Mouse (Mus musculus): Measurements from ENCODE around the gene Lrrc75b.
A peak's percentile ranks its signal among the peaks of the same experiment; 100 is the strongest.
"Not testable (repeated sequence)": the region's sequence is repeated elsewhere in the genome, so short reads cannot be mapped to it uniquely, and the experiment has no call there.

Lrrc75b gene

DNA sequence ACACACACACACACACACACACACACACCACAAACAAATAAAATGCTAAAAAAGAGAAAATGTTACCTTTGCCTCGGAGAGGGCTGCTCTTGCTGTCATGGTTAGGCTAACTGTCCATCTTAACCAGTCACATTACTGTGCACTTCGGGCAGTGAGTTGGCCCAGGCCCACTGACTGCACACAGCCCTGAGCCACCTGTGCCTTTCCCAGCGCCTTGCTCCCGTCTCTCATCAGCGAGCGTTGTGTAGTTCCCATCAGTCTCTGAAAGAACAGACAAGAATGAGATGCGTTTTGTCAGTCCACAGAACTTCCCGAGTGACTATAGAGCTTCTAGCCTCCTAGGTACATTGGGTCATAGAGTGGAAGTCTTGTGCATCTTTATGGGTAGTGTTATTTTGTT, 25.9 kb downstream of the Lrrc75b start:
- no peak for DNase-seq (ENCODE audit: low spot score in 2 of 2)

DNA sequence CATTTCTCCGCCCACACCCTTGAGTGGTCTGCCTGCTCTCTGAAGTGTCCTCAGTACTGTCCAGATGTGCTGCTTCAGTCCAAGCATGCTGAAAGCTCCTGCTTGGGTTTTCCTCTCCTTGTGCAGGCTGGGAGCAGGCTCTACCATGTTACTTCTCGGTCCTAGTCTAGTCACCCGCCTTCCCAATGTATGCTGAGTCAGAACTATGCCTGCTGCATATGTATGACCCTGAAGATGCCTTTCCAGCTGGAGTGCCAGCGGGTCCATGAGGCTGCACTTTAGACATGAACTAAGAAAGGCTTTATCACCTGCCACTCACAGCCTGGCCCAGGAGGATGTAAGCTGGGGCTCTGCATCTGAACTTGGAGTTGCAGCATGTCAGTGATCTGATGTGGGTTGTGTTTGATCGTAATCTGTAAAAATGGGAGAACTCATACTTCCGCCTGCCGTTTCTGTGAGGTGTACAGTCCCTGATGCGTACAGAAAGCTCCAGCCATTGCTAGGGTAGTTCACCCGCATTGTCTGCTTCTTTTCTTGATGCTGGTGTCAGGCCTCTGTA, 28.5 kb downstream of the Lrrc75b start:
- no peak for DNase-seq (ENCODE audit: low spot score in 2 of 2)

DNA sequence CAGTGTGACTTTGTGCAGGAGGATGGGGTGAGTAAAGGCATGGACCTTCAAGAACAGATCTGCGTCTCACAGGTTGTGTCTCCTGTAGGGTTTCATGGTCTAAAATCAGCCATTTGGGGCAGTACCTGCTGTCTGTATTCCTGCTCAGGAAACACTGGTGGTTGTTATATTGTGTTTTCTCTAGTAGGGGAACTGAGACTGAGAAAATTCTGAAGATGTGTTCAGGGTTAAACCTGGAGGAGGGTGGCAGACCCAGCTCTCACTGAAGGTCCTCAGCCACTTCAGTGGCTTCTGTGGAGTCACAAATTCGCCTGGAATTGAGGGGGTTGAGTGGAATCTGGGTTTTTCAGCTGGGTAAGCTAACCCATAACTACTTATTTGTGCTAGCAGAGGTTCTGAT, 29.8 kb downstream of the Lrrc75b start:
- DNase-seq (ENCODE audit: low spot score in 2 of 2), result no peak

DNA sequence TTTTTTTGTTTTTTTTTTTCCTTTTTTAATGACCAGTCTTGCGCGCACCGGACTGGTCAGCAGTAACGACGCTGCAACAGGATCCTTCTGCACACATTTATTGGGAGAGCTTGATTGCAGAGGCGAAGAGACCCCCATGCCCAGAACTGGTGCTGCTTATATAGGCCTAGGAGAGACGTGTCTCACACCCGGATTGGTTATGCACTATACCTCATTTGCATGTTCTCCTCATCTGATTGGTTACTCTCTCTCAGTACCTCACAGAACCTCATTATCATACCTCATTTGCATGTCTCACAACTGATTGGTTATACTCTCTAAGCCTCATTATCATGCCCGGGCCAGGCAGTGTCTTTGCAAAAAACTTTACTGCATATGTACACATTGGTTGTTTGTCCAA, 34.7 kb downstream of the Lrrc75b start:
- DNase-seq (ENCODE audit: low spot score in 2 of 2), result not testable (repeated sequence)

DNA sequence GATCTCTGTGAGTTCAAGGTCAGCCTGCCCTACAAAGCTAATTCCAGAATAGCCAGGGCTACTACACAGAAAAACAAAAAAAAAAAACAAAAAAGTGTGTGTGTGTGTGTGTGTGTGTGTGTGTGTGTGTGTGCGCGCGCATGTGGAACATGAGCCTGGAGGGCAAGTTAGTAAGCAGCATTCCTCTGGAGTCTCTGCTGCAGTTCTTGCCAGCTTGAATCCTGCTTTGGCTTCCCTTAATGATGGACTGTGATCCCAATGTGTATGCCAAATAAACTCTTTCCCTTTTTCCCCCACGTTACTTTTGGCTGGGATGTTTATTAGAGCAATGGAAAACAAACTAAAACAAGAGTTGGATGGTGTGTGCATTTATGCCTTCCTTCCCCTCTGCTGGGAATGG, 38.5 kb downstream of the Lrrc75b start:
- DNase-seq (ENCODE audit: low spot score in 2 of 2), result no peak

DNA sequence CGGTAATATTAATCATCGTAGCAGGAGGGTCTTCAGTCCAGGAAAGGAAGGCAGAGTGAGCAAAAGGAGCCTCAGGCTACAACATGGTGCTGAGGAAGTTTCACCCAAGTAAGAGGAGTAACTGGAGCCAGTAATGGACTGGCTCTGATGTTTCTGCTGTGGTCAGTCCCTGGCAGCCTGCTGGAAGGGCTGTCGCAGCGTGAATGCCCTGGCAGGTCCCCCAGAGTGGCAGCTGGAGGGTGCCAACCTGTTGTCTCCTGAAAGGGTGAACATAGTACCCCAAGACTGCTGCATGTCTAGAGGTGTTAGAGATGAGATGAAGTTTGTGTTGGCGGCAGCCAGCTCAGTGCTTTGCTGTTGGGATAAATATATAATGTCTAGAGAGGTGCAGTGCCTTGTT, 39.5 kb downstream of the Lrrc75b start:
- no peak for DNase-seq (ENCODE audit: low spot score in 2 of 2)

DNA sequence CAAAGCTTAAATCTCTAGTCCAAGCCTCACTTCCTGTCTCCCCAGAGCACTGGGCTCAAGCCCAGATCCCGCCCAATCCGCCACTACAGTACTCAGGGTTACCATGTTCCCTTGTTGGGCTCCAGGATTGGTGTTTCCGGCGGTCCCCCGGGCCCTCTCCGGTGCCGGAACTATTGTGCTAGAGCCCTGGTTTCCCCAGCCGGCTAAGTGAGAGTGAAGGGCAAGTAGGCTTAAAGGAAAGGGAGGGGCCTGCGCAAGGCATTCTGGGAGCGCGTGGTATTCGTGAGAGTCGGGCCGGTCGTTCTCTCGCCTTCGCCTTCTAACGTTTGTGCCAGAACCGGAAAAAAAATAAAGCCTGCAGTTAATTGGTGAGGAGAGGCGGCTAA, 42.4 kb downstream of the Lrrc75b start, which contains the start of gene Gucd1:
TSS of gene Gucd1 (minus strand) at position 215 of the 386 bp plus-strand sequence.
- peak; percentile 97 to 98 for DNase-seq (ENCODE audit: low spot score in 2 of 2)

DNA sequence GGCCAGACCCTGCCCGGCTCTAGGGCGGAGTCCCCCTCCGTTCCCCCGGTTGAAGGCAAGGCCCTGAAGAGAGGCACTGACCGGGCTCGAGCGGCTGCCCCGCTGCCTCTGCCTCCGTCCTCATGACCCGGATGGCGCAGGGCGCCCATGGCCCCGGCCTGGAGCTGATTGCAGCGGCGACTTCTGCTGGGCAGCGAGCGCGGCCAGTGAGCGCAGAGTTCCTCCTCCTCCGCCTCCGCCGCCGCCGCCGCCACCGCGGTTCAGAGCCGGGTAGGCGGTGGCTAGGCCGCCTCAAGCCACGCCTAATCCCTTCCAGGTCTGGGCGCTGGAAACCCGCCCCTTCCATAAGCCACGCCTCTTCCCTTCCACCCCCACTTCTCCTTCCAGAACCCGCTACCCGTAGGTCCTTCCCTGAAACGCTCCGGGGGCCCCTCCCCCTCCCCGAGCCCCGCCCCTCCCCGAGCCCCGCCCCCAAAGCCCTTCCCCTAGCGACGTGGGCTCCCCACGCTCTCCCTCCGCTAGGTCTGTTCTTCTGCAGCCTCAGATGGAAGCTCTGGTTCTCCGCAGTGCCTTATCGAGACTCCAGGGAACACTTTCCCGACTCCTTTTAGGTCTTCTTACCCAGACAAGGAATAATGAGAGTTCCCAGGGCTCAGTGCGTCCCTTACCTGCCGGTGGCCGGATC, 42.9 kb downstream of the Lrrc75b start, which contains the start of gene Snrpd3:
TSS of gene Snrpd3 (plus strand) at position 479 of the 685 bp plus-strand sequence.
- peak; percentile 59 to 74 for DNase-seq (ENCODE audit: low spot score in 2 of 2)

DNA sequence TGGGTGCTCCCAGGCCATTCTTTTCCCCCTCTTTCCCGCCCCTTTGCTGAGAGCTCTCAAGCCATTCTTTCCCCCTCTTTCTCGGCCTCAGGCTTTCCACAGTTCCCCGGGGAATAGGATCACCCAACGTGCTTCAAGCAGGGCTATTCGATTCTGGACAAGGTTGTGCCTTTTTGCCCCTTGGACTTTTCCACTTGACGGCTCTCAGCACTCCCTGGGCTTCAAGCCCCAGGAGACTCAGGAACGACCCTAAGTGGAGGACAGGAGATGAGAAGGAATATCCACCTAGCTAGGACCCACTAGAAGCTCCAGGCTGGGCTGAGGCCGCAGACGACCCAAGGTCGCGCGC, 43.4 kb downstream of the Lrrc75b start:
- peak; percentile 13 to 16 for DNase-seq (ENCODE audit: low spot score in 2 of 2)

DNA sequence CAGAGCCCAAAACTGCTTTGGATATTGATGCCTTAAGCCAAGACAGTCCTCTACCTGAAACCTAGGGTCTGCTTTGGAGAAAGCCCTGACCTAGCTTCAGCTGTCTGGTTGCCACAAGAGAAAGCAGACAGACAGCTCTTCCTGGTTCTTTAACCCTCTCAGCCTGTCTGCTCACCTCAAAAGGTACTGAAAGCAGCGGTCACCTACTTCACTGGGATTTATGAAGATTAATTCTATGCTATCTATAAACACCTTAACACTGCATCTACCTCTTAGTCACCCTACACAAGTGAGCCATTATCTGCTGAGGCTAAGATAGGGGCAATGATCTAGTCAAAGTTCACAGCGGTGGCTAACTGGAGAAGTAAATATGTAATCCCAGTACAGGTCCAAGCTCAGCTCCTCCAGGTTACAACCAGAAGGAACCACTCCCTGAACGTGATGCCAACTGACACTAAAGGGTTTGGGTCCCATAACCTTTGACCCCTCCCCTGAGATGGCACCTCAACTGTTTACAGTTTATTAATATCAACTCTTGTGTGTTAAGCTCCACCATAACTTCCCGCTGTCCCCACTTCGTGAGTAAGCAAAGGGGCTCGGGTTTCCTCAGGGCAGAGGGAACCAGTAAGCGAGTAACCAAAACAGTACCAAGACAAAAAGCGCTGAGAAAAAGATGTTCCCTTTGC, 43.9 kb downstream of the Lrrc75b start:
- no peak for DNase-seq (ENCODE audit: low spot score in 2 of 2)

DNA sequence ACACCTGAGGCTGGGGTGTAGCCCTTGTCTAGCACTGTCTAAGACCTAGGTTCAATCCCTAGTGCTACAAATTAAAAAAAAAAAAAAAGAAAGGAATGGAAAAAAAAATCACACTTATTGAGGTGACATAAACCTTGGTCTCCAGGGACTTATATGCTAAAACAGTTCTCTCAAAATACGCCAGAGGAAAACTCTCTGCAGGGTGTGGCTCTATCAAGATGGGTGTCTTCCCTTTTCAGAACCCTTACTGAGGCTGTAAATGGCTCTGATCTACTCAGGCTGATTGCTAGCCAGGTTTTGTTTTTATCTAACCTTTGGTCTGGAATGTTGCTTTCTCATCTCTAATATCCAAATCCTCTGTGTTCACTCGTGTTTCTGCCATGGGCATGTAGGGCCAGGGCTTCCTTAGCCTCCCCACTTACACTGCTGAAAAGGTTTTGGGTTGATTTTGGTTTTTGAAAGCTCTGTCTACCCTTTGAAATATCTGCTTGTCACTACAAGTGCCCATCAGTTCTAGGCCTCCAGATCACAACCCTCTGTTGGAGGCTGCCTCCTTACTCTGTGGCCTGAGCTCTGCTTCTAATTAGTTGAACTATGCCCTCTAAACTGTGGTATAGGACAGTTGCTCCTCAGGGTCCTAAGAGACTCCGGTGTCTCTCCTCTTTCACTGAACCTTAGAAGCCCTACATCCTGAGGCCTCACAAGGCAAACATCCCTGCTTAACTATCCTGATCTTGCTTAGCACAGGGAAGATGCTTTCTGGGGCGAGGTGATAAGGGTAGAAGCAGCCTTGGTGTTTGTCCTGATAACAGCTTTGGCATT, 44.7 kb downstream of the Lrrc75b start:
- DNase-seq (ENCODE audit: low spot score in 2 of 2), result no peak

DNA sequence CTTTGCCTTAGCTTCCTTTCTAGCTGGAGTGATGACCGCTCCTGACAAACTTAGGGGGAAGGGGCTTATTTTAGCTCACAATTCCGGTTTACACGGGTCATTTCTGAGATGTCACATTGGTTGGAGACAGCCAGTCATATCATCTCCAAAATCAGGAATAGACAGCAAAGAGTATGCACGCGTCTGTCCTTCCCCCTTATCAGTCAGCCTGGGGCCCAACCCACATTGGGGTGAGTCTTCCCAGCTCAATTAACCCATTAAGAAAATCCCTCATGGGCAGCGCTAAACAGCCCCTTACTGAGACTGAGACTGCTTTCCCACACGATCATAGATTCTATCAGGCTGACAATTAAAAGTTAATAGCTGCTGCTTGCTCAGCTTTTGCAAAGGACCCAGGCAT, 45.8 kb downstream of the Lrrc75b start:
- no peak for DNase-seq (ENCODE audit: low spot score in 2 of 2)

DNA sequence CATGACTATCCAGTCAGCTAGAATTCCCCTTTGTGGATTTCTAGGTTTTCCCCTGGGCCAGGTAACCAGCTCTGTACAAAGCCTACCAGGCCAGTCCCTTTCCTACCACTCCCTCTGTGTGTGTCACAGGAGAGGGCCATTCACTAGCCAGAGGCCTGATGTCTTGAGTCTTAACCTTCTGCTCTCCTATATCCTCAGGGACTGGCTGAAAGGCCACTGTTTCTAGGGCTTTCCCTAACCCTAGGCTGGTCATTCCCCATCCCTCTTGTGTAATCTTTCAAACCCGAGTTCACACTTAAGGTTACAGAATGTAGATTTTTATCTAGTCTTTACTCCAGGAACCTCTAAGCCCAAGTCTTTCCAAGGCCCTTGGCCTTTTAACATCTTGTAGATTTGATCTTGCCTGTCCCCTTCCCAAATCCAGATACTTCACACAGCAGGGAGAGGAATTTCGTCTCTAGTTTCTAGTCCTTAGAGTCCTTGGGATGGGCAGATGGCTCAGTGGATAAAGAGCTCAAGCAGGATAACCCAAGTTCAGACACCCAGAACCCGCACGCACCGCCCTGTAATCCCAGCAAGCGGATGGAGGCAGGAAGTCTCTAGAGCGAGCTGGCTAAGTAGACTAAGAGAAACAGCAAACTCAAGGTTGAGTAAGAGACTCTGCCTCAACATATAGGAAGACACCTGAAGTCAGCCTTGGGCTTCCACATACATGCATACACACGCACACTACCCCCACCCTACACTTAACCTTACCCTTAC, 46.6 kb downstream of the Lrrc75b start:
- no peak for DNase-seq (ENCODE audit: low spot score in 2 of 2)

DNA sequence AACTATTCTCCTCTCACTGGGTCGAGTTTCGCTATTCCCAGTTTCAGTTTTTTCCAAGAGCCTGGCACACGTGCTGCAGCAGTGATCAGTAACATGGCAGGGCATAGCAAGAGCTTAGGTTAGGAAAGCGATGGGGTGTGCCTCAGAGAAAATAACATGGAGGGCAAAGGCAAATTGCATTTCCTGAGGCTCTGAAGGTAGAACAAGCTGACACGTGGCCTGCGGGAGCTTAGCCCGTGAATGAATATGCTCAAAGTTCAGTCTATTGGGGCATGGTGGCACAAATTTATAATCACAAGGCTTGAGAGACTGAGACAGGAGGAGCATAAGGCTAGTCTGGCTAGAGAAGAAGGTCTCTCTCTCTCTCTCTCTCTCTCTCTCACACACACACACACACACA, 47.3 kb downstream of the Lrrc75b start:
- no peak for DNase-seq (ENCODE audit: low spot score in 2 of 2)

DNA sequence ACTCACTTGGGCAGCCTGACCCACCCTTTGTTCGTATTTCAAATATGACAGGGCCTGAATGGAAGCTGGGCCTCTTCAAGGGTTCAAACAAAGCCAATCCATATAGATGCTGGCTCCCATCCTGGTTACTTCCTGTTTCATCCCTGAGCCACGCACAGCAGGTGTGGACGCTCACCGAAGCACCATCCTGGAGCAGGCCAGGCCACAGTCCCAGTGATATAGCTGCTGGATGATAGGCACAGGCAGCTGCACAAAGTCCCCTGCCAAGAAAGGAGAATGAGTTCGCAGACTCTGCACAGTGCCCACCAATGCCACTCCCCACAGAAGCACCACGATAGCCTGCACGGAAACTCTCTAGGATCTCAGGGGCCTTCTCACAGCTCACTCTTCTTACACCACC, 48.2 kb downstream of the Lrrc75b start:
- no peak for DNase-seq (ENCODE audit: low spot score in 2 of 2)

DNA sequence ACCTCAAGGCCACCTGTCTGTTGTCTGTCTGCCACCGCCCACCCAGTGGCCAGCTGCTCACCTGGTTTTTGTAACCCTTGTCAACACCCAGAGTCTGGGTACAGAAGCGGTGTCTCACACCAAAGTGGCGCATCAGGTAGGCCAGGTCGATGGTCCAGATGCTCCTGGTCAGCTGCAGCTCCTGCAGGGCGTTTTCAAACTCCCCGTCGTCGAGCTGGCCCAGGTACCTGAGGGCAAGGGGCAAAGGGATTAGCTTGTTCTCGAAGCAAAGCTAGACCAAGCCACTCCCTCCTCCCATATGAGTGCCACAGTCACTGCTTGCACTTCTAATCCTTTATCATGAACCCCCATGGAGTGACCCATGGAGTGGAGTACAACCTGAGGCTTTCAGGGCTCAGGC, 49.1 kb downstream of the Lrrc75b start:
- DNase-seq (ENCODE audit: low spot score in 2 of 2), result no peak

DNA sequence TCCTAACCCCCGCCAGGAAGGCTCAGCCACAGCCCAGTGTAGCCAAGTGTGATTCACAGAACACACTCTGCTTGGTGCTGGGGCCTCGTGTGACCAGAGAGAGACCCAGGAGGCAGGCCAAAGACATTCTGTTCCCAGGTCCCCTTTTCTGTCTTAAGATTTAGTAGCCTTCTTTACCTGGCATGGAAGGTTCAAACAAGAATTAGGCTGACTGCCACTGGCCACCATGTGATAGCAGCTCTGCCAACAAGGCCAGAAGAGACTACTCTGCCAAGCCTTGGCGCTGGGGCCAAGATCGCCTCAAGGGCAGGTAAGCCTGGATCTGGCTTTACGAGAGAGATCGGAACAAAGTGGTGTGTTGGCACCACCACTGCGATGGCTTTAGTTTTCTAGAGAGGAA, 49.7 kb downstream of the Lrrc75b start:
- DNase-seq (ENCODE audit: low spot score in 2 of 2), result no peak

DNA sequence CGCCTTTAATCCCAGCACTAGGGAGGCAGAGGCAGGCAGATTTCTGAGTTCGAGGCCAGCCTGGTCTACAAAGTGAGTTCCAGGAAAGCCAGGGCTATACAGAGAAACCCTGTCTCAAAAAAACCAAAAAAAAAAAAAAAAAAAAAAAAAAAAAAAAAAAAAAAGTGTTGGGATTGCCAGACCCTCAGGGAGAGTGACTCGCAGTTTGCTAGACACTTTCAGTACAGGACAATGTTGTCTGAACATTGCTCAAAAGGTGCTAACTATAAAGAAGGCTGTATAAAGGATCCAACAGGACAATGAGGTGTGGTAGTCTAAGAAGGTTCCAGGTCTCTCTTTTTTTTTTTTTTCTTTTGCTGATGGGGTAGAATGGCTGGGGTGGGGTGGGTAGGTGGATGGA, 54.2 kb downstream of the Lrrc75b start:
- not testable (repeated sequence) for DNase-seq (ENCODE audit: low spot score in 2 of 2)

DNA sequence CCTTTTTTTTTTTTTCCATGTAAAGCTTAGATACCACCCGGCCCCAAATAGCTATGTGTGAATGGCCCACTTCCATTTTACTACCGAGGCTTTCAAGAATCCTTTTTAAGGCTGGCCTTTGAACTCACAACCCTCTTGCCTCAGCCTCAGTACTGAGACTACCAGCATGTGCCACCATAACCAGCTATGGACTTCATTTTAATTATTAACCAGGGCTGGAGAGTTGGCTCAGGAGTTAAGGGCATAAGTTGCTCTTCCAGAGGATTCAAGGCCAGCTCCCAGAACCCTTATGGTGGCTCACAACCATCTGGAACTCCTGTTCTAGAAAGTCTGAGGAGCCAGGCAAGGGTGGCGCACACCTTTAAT, 55.0 kb downstream of the Lrrc75b start:
- DNase-seq (ENCODE audit: low spot score in 2 of 2), result no peak

DNA sequence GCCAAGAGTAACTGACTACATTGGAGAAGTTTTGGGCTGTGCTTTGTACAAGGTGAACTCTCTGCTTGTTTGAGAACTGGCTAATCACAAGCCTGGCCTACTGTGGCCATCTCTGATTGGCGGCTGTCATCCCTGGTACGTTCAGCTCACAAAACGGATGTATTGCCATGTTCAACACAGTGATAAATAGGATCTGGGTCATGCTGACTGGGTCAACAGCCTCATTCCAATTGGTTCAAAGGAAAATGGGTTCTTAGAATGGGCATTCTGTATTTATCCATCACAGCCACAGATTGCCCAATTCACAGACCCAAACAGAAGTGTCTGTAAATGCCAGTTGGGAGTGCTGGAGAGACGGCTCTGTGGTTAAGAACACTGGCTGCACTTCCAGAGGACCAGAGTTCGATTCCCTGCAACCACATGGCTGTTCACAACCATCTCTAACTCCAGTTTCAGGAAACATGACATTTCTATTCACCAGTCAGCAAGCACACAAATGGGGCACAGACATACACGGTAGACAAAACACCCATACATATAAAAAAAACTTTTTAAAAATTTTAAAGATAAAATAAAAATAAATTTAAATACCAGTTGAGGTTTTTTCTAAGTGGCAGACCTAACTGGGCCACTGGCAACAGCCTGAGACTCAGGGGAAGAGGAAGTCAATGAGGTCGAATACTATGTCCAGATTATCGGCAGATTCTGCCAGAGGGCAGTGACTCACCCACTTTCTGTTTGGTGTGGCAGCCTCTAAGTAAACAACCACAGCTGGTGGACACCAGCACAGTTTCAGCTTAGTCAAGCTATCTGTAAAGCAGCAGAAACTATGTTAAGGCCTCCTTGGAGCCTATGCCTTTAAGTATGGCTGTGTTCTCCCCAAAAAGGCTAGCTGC, 55.6 kb downstream of the Lrrc75b start:
- no peak for DNase-seq (ENCODE audit: low spot score in 2 of 2)

DNA sequence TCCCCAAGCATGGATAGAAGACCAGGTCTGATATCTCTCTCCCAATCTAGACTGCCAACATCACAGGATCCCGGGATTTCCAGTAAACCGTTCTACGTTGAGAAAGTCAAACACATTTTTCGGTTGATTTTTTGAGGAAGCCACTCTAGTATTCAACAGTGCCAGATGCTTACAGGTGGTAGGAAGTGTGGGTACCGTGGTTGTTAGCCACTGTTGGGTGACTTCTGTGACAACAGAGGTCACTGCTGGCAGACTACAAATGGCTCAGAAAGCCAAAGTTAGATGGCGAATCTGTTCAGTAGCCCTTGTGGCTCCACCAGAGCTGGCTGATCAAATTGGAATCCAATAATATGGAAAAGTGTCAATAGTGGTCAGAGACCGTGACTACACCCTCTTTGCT, 56.4 kb downstream of the Lrrc75b start:
- no peak for DNase-seq (ENCODE audit: low spot score in 2 of 2)

Measured in frontal cortex, postnatal 25 days (tissue).